Mouse (Mus musculus): ENCODE measurements at regions not wholly inside any gene's neighbourhood (a gene's known extent, or its start where the extent isn't known, plus 50 kb on each side); places are given as distances from the start of the nearest gene placed in this dataset.
"Not testable (repeated sequence)": the region's sequence is repeated elsewhere in the genome, so short reads cannot be mapped to it uniquely, and the experiment has no call there.

- no peak for DNase-seq
Measured at GRCm38 (mm10) chr12:16374331-16374996, 236.3 kb downstream of the Lpin1 start.

DNA sequence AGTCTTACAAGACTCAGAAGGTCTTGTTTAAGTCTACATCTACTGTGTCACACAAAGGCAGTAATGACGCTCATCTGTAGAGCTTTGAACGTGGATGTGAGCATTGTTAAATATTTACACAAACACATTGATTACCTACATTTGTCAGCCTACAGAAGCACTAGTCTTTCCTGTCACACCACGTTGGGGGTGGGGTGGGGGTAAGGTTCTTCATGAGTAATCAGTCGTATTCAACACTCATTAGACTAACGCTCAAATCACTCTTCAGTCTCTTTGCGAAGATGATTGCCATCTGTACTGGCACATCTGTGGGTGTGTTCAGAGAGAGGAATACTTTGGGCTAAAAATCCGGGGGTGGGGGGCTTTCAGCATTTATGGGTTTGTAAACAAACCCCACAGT is 240.7 kb downstream of the Lpin1 start:
- no peak for DNase-seq

DNA sequence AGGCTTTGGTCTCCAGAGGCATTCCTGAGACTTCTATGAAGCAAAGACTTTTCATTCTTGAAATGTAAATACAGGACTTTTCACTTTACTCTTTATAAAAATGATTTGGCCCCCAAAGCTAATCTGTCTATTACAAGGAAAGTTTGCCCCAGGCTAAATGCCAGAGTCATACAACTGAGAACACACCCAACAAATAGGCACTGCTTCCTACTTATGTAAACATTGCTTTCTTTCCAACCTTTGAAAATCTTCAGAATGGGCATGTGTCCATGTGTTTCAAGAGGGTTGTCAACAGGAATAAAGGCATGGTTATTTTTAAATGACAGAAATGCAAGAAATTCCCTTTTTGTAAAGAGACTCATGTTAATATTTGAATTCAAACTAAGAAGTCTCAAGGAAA is 248.4 kb downstream of the Lpin1 start:
- DNase-seq, result no peak

- no peak for DNase-seq
Measured at GRCm38 (mm10) chr12:16358831-16359230, 251.9 kb downstream of the Lpin1 start.

DNA sequence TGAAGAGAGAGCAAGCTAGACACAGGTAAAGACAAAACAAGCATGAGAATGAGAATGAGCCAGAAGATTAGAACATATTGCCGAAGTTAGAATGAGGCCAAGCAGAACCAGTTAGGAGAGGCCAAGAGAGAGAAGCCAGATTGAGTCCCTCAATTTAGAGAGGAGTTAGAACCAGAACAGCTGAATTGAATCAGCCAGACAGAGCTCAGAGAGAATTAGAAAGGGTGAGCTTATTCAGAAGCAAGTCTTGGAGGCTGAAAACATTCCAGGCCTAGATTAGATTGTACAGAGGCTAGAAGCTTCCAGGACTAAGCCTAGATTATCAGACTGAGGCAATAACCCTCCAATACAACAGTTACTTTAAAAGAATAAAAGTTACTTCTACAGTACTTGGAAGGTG is 256.1 kb downstream of the Lpin1 start:
- DNase-seq, result no peak

GRCm38 (mm10) chr12:16351751-16352150 is 259.0 kb downstream of the Lpin1 start:
- DNase-seq, result no peak

DNA sequence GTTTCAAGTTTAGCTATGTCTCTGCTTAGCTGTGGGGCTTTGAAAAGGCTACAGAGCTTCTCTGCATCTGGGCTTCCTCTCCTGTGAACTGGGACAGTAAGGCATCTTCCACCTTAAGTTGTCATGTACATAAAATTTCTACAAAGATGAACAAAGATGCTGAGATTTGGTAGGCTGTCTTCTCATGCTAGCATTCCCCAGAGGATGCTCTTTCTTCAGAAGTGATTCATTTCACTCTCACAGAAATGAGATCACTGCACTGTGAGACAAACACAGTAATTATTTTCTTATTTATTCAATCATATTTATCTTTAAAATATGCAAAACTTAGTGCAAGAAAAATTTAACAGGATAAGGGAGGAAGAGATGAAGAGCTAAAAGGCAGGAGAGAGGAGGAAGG is 261.5 kb downstream of the Lpin1 start:
- no peak for DNase-seq

DNA sequence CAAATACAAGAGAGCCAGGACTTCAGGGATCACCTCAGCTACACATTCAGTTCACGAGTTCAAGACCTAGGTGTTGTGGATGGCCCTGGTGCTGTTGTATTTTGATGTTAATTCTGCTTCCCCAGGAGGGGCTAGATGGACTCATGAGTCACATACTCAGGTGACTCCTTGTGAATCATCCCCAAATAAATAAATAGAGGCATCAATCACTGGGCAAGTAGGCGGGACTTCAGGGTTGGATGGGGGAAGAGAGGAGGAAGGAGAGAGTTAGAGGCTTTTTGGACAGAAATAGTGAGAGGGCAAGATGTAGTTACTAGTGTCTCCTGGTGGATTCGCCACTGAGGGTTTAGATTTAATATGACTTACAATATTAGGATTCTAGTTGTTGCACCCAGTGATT is 266.7 kb downstream of the Lpin1 start:
- DNase-seq, result no peak

DNA sequence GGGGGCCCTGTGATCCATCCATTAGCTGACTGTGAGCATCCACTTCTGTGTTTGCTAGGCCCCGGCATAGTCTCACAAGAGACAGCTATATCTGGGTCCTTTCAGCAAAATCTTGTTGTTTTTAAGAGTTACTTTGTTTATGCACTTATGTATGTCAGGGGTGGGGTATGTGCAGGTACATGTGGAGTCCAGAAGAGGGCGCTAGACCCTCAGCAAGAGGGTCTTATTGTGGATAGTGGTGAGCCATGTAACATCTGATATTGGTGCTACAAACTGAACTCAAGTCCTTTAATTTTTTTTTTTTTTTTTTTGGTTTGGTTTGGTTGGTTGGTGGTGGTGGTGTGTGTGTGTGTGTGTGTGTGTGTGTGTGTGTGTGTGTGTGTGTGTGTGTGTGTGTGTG is 268.7 kb downstream of the Lpin1 start:
- not testable (repeated sequence) for DNase-seq

DNA sequence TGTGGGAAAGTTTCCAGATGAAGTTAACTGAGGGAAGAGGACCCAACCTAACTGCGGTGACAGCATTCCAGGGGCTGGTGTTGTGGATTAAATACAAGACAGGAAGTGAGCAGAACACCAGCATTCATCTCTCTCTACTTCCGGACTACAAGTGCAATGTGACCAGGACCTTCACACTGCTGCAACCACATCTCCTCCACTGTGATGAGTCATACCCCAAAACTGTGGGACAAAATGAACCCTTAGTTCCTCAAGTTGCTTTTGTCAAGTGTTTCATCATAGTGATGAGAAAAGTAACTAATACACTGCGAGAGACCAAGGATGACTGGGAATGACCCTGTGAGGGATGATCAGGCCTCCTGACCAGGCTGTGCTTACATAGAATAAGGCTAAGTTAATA is 279.3 kb downstream of the Lpin1 start:
- no peak for DNase-seq

DNA sequence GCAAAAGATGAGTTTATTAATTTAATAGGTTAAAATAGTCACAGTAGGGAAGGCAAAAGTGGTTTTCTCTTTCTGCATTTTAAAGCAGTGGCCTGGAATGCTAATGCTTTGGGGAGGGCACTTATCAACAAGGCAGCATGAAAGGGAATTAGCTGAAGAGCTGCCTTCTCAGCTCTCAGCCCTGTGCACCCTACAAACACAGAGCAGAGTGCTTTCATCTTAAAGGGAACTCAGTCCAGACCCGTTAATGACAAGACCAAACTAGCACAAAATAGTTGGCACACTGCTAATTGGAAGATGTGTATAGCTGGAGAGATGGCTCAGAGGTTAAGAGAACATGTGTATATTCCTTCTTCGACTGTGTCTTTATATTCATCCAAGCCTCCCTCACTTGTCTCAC is 281.6 kb downstream of the Lpin1 start:
- DNase-seq, result no peak

DNA sequence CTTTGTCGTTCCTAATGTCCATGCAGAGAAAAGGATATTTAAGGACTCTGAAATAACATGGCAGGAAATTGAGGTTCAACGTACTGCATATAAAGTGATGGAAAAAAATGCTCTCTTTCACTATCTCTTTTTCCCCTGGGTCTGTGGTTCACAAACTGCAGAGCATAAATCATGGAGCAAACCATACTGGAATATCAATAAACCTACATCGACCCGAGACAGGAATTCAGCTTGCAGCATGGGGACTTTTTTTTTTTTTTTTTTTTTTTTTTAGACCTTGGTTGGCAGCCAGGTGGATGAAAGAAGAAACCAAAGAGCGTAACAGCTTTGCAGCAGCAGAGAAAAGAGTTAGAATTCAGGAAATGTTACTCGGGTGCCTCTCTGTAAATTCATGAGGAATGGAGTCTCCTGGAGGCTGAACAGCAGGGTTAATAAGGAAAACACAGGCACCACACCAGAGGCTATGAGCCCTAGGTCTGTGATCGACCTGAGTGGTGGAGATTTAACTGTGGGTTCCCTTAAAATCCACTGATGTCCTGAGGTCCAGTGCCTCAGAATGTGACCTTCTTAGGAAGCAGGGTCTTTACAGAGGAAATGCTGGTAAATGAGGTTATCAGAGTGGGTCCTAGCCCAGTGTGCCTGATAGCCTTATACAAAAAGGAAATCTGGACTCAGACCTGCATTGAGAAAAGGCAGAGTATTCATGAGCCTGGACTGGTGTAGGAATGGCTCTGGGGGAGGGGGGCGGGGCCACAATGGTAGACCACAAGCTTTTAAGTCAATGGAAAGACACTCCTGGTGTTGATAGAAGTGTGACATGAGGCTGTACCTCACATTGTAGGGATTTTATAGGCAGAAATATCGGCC is 290.0 kb downstream of the Lpin1 start:
- no peak for DNase-seq

GRCm38 (mm10) chr12:16308101-16308500 is 302.7 kb downstream of the Lpin1 start:
- no peak for DNase-seq

DNA sequence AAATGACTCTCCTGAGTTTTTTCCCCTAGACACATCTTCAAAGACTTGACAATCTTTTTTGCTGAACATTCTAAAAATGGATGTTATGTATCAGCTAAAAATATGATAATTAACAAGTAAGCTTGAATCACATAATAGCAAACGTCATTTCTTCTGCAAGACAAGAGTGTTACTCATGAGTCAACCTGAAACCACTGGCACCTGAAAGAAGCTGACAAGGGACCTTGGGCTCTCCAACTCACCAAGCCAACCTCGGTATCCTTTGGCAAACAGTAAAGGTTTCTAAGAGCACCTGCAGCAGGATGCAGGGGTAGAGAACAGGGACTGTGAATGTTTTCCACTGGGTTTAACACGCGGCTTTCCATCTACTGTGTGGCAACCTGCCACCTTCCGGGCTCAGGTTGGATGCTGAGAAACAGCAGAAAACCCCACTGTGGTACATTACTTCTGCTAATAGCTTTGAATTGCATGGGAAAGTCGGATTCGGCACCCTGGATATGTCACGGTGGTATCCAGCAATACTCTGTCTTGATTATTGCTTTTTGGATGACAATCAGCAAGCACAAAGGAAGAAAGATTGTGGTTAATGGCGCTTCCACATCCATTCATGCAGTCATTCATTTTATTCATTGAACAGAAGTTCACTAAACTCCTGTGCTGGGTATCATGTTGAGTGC is 305.9 kb downstream of the Lpin1 start:
- DNase-seq, result no peak

GRCm38 (mm10) chr12:16285061-16285460 is 325.7 kb downstream of the Lpin1 start:
- DNase-seq, result no peak

DNA sequence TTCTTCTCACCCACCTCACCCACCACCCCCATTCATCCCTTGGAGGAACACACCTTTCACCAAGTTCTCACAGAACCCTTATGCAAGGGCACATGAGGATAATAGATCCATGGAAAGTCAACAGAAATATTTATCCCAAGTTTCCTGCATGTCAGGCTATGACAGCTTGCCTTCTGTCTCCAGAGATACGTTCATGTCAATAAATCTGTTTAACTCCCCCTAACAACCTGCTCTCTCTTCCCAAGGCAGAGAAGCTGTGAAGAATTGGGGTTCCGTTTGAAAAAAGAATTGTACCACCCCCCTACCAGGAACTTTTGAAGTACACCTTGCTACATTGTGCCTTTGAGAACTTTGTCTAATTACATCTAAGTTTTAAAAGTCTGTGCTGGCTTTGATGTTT is 331.6 kb downstream of the Lpin1 start:
- DNase-seq, result no peak

DNA sequence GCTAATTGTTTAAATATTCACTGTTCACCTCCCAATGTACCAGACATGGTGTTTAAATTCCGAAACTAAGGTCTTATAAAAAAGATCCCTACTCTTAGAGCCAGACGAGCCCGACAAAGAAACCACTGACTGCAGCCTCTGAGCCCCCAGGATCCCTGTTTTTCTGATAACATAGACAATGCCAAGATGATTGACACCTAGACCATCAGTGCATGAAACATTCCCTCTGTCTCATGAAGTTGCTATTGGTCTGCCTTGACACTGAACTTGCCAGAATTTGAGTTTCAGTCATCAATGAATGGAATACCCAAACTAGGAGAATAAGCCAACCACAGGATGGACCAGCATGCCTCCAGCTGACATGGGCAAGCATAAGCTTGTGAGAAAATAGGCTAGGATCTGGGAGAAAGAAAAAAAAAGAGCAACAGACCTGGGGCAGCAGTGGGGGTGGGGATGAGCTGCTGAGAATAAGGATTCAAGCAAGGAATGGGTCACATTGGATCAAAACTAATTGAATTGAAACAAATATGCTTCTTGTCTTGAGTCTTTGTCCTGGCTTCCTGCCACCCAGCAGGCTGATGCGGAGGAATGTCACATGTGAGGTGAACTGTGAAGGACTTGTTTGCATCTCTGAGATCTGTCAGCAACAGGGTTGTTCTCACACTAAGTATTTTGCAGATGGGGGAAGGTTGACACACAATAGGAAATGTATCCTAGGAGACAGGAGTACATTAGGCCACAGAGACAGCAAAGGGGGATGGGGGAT is 333.0 kb downstream of the Lpin1 start:
- DNase-seq, result no peak

DNA sequence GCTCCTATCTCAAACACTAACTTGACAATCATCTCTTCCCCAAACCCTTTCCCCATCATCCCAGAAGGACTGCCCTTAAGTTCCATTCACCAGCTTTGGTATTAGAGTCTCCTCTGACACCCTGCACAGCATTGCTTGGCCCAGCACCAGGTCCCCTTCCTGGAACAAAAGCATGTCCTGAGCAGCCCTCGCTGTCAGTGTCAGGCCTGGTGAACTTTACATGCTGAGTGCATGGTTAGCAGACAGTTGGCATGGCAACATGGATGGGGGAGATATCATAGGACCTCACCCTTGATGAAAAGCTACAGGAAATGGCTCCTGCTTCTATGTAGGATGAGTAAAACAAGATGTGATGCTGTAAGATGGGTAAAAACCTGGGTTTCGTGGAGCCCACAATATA is 333.6 kb downstream of the Lpin1 start:
- no peak for DNase-seq

GRCm38 (mm10) chr12:16276301-16276700 is 334.5 kb downstream of the Lpin1 start:
- DNase-seq, result no peak

- DNase-seq, result no peak
Measured at GRCm38 (mm10) chr12:16272441-16272840, 338.3 kb downstream of the Lpin1 start.

DNA sequence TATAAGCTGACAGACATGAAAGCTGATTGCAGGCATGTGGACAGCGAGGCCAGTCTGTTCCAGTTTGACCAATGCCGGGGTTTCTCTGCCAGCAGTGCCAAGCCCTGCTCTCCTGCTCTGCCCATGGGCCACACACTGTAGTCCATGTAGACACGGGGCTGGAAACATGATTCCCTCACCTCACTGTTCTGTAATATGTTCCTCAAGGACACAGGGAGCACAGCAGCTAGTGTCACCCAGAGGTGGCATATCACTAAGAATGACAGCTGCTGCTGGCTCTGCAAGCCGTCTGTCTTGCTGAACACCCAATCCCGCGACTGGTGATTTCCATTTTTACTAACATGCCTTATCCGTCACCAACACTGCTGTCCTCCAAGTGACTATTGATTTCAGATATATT is 339.9 kb downstream of the Lpin1 start:
- no peak for DNase-seq

DNA sequence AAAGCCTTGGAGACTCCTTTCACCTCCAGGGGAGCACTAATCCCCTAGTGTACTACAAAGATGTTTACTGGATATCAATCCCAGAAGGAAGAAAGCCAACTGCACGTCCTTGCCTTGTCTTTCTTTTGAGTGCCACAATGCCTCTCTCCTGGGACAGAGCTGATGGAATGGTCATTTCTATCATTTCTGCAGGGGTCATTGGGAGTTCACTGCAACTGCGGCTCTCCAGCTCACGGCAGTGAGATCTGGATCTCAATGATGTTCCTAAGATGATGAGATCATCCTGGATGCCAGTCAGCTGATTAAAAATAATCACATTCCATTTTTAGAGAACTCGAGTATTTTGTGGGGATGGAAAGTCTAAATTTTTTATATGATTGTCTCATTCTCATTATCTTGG is 341.1 kb downstream of the Lpin1 start:
- no peak for DNase-seq

GRCm38 (mm10) chr12:16268621-16269165 is 342.1 kb downstream of the Lpin1 start:
- no peak for DNase-seq
